Mouse (Mus musculus) G1E (cell line): ENCODE measurements around the gene Npm3.

Experiments used
- CTCF ChIP-seq: IDR thresholded peaks from 2 replicates; pipeline ENCODE4 v1.5.1; 2012; ENCODE audit warnings: low read depth, low read length, inconsistent platforms, mixed read lengths
- GATA1 ChIP-seq: IDR thresholded peaks from 2 replicates; pipeline ENCODE4 v1.6.1; 2012; ENCODE audit warnings: borderline replicate concordance, low read length, inconsistent platforms, mixed read lengths

- TF ChIP-seq GATA1, result no peak
- no peak for TF ChIP-seq CTCF
Observed at GRCm38 (mm10) chr19:45730042-45730441, 19.3 kb downstream of the Npm3 start.
